Mouse (Mus musculus): ENCODE data around the gene Kazn.

DNA sequence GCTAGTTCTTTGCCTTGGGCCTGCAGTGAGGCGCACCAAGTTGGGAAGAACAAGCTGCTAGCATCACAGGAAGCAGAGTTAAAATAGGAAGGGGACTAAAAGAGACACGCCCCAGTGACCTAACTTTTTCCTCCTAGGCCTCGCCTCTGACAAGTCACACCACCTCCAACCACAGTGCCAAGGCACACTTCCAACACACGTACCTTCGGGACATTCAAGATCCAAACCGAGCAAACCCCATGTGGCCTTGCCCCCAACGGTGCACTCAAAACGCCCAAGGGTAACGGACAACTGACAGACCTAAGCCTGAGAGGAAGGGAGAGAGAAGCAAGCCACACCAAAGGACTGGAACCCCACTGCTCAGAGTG, 53.7 kb downstream of the Kazn start:
- no peak for TF ChIP-seq CTCF (IDR thresholded peaks at IDR 0.05; ENCODE audit: control insufficient read depth, insufficient read depth, insufficient read length)
- no peak for TF ChIP-seq MAX (IDR thresholded peaks at IDR 0.05)
- TF ChIP-seq MYOG (IDR thresholded peaks at IDR 0.05; ENCODE audit: control insufficient read depth, extremely low read depth, insufficient read length) = no peak
- TF ChIP-seq CEBPB (IDR thresholded peaks at IDR 0.05; ENCODE audit: low read depth) = no peak

All from C2C12 (cell line).